9 mouse cellular contexts compared by ENCODE assay signal in the genomic region with DNA sequence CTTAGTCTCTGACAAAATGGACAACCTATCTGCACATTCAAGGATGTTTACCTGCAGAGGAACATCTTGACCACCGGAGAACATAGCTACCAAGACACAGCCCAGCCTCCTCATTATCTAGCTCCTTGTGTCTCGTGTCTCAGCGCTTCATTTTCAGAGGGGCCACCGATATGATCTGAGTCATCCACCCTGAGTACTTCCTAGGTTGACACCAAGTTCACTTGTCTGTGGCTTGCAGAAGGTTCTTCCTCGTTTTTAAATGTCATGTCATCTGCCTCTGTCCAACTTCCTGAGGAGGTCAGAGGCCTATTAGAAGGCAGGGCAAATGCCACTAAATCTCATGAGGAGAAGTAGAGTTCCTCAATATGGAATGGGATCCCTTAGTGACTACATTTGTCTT. TPM values are rescaled to one million over a fixed set of nuclear protein-coding genes. Genes with fewer than 3 reads are reported as not detected.
A peak's percentile ranks its signal among the peaks of the same experiment; 100 is the strongest.
DNase-seq lines count a peak whose midpoint lies in the region; ATAC-seq and TF ChIP-seq lines count a peak whose summit lies in the region.
"Had no signal": no experiment of that assay in that cellular context is flagged by ENCODE, and none has a peak within 500 bp of the region (broad histone marks: within the 10 kb centered on the region; RNA-seq: fewer than 3 reads in every experiment).

No protein-coding gene starts in this region.

- no peak for TF ChIP-seq EP300 in lung, postnatal 0 days (IDR thresholded peaks at IDR 0.05)

- peak; percentile 96 for DNase-seq in heart, adult 11 months
- DNase-seq in heart, postnatal 36 days: no peak
- peak; percentile 43 for DNase-seq in lung, postnatal 0 days (ENCODE audit: low spot score)
- no peak for DNase-seq in lung, postnatal 10 days
- DNase-seq in ovary, postnatal 14 days (ENCODE audit: low spot score): no peak
- no peak for DNase-seq in retina, embryonic 14.5 days (ENCODE audit: low spot score)

- H3K27me3 ChIP-seq in lung, postnatal 0 days (replicated peaks; ENCODE audit: insufficient read depth, low read length): peaks cover 18% of the 10 kb centered on the region
- peaks cover 17% of the 10 kb centered on the region; the same call in 1 of the 2 replicates for H3K27me3 ChIP-seq in intestine, embryonic 15.5 days (replicated peaks)
- peaks cover 5% of the 10 kb centered on the region; the same call in 1 of the 2 replicates for H3K27me3 ChIP-seq in small intestine, adult 2 months (ENCODE audit: control insufficient read depth, insufficient read depth, low read length)

- peak overlapping the region; percentile 90; the same call in 1 of the 2 replicates for H3K4me2 ChIP-seq in lung, postnatal 0 days (replicated peaks; ENCODE audit: low read depth, low read length)
- H3K4me2 ChIP-seq in intestine, embryonic 15.5 days (replicated peaks): peak overlapping the region; percentile 87

- intact Hi-C loops in heart, postnatal 36 days (cut with DNase I): no loop called here

- peak overlapping the region; percentile 92 for H3K27ac ChIP-seq in lung, postnatal 0 days (ENCODE audit: low read length)
- H3K27ac ChIP-seq in intestine, embryonic 15.5 days: peak overlapping the region; percentile 92; the same call in 1 of the 2 replicates
- H3K27ac ChIP-seq in small intestine, adult 2 months (ENCODE audit: insufficient read depth, low read depth, low read length): peak overlapping the region; percentile 91

- TF ChIP-seq POLR2A in small intestine, adult 2 months (IDR thresholded peaks at IDR 0.05; ENCODE audit: low read depth, low read length): no peak

- ATAC-seq in lung, postnatal 0 days: no peak
- no peak for ATAC-seq in intestine, embryonic 15.5 days
- ATAC-seq: activated CD4-positive, CD25-positive, alpha-beta regulatory T cell, adult 4 months had no signal

- H3K9me3 ChIP-seq in lung, postnatal 0 days (ENCODE audit: low read length): no peaks in the 10 kb centered on the region
- no peaks in the 10 kb centered on the region for H3K9me3 ChIP-seq in intestine, embryonic 15.5 days

- no peaks in the 10 kb centered on the region for H3K36me3 ChIP-seq in lung, postnatal 0 days (ENCODE audit: insufficient read depth, low read length)
- no peaks in the 10 kb centered on the region for H3K36me3 ChIP-seq in intestine, embryonic 15.5 days
- no peaks in the 10 kb centered on the region for H3K36me3 ChIP-seq in small intestine, adult 2 months (ENCODE audit: control insufficient read depth, insufficient read depth, low read length)

- H3K4me1 ChIP-seq in lung, postnatal 0 days (ENCODE audit: insufficient read depth, low read depth, low read length): peaks cover 9% of the 10 kb centered on the region; the same call in 1 of the 2 replicates
- H3K4me1 ChIP-seq in intestine, embryonic 15.5 days (replicated peaks): peaks cover 13% of the 10 kb centered on the region
- peaks cover 20% of the 10 kb centered on the region; the same call in 1 of the 2 replicates for H3K4me1 ChIP-seq in small intestine, adult 2 months (ENCODE audit: control insufficient read depth, insufficient read depth, insufficient read length, low read length)

- H3K9ac ChIP-seq in lung, postnatal 0 days (replicated peaks; ENCODE audit: low read depth): no peak overlapping the region
- no peak overlapping the region for H3K9ac ChIP-seq in intestine, embryonic 15.5 days

- no peak for TF ChIP-seq CTCF in lung, postnatal 0 days (IDR thresholded peaks at IDR 0.05)
- no peak for TF ChIP-seq CTCF in small intestine, adult 2 months (IDR thresholded peaks at IDR 0.05; ENCODE audit: extremely low read depth, insufficient read length, insufficient replicate concordance, low read depth, low read length)

- H3K4me3 ChIP-seq in lung, postnatal 0 days (ENCODE audit: low read depth, low read length): no peak overlapping the region
- no peak overlapping the region for H3K4me3 ChIP-seq in intestine, embryonic 15.5 days (replicated peaks)
- no peak overlapping the region for H3K4me3 ChIP-seq in small intestine, adult 2 months (ENCODE audit: low read depth, low read length)

- WGBS in lung, postnatal 0 days: 61% methylated on average over 5 of the region's 5 CpGs
- WGBS in intestine, embryonic 15.5 days: 74% methylated on average over 5 of the region's 5 CpGs
- WGBS in small intestine, adult 2 months: 63% methylated on average over 5 of the region's 5 CpGs

RNA-seq across cellular contexts. Expression of a gene that starts 1.4 kb away (rescaled TPM):
- 10 to 100 TPM; 13.8 to 15.9 TPM for total RNA-seq in heart, postnatal 36 days (2021)
- 16.3 and 16.6 TPM in 2 replicates for polyA plus RNA-seq in lung, postnatal 0 days (2015; fragmentation: Nextera tagmentation; extraction: Ambion mirVana)
- 4.7 and 5.8 TPM in 2 replicates for polyA plus RNA-seq in intestine, embryonic 15.5 days (2015; fragmentation: Nextera tagmentation; extraction: Ambion mirVana)
- 8.0 and 22.6 TPM in 2 replicates for polyA plus RNA-seq in small intestine, adult 2 months (2012; rRNA removed)
- polyA plus RNA-seq: activated CD4-positive, CD25-positive, alpha-beta regulatory T cell, adult 4 months had no signal

RNA-seq across cellular contexts. Expression of a gene that starts 11.3 kb away (rescaled TPM):
- total RNA-seq in heart, postnatal 36 days (2021): 10 to 100 TPM; 30.5 to 31.1 TPM
- polyA plus RNA-seq in lung, postnatal 0 days (2015; fragmentation: Nextera tagmentation; extraction: Ambion mirVana): 31.0 and 33.0 TPM in 2 replicates
- polyA plus RNA-seq in intestine, embryonic 15.5 days (2015; fragmentation: Nextera tagmentation; extraction: Ambion mirVana): 34.8 and 39.7 TPM in 2 replicates
- 99.7 and 172 TPM in 2 replicates for polyA plus RNA-seq in small intestine, adult 2 months (2012; rRNA removed)

Comparison
In these comparisons a context has a peak if more than half of its experiments do, and no peak if none do; other contexts are left out.
1. DNase-seq: peak in heart, adult 11 months (single experiment) and lung, postnatal 0 days (single experiment); none in heart, postnatal 36 days (0 of 2), lung, postnatal 10 days (single experiment), ovary, postnatal 14 days (single experiment) and retina, embryonic 14.5 days (single experiment).
2. Peak in every context shown above with its lines, with median percentiles within 50 percentile points of each other: H3K27ac ChIP-seq.